Mouse (Mus musculus) heart, postnatal 4 days (tissue): ENCODE data around the gene Gls. TPM values are rescaled to one million over a fixed set of nuclear protein-coding genes. Genes with fewer than 3 reads are reported as not detected.

ENCODE experiments used
- DNase-seq: peaks from one replicate; pipeline ENCODE4 v3.0.0; 2021
- total RNA-seq, 2 experiments: library from RNA; stranded (reverse); gene quantifications; 2 replicates each; pipeline ENCODE4 v1.2.3; 2021

The Gls gene
- total RNA-seq, 2 experiments from 2014 or later = 96.7 to 101 TPM

GRCm38 (mm10) chr1:52242270-52242669 lies 9.2 kb upstream of the Gls start:
- DNase-seq = no peak

GRCm38 (mm10) chr1:52232766-52233140 lies 279 bp downstream of the Gls start:
- no peak for DNase-seq

GRCm38 (mm10) chr1:52231939-52232765 lies 880 bp downstream of the Gls start:
- peak; percentile 66 for DNase-seq

GRCm38 (mm10) chr1:52230404-52230803 lies 2.6 kb downstream of the Gls start:
- DNase-seq = no peak

- no peak for DNase-seq
Observed at GRCm38 (mm10) chr1:52228178-52228577, 4.9 kb downstream of the Gls start.

- no peak for DNase-seq
Observed at GRCm38 (mm10) chr1:52226416-52226815, 6.6 kb downstream of the Gls start.

GRCm38 (mm10) chr1:52216766-52217165 lies 16.3 kb downstream of the Gls start:
- DNase-seq = no peak

GRCm38 (mm10) chr1:52182992-52183391 lies 50.0 kb downstream of the Gls start:
- no peak for DNase-seq

- no peak for DNase-seq
Observed at GRCm38 (mm10) chr1:52181994-52182393, 51.0 kb downstream of the Gls start.

GRCm38 (mm10) chr1:52179939-52180568 lies 53.0 kb downstream of the Gls start:
- DNase-seq = no peak

GRCm38 (mm10) chr1:52176999-52177398 lies 56.0 kb downstream of the Gls start:
- no peak for DNase-seq

- DNase-seq = no peak
Observed at GRCm38 (mm10) chr1:52175983-52176382, 57.0 kb downstream of the Gls start.

GRCm38 (mm10) chr1:52175321-52175720 lies 57.7 kb downstream of the Gls start:
- DNase-seq = no peak

- no peak for DNase-seq
Observed at GRCm38 (mm10) chr1:52171271-52171670, 61.8 kb downstream of the Gls start.

GRCm38 (mm10) chr1:52170747-52171146 lies 62.3 kb downstream of the Gls start:
- no peak for DNase-seq

GRCm38 (mm10) chr1:52170057-52170456 lies 63.0 kb downstream of the Gls start:
- peak; percentile 51 for DNase-seq

- peak; percentile 55 for DNase-seq
Observed at GRCm38 (mm10) chr1:52166652-52167220, 66.3 kb downstream of the Gls start.

GRCm38 (mm10) chr1:52163707-52164457 lies 69.2 kb downstream of the Gls start:
- no peak for DNase-seq

- no peak for DNase-seq
Observed at GRCm38 (mm10) chr1:52161151-52161550, 71.9 kb downstream of the Gls start.

GRCm38 (mm10) chr1:52158490-52159381 lies 74.3 kb downstream of the Gls start:
- no peak for DNase-seq

GRCm38 (mm10) chr1:52158040-52158439 lies 75.0 kb downstream of the Gls start:
- no peak for DNase-seq

- no peak for DNase-seq
Observed at GRCm38 (mm10) chr1:52156351-52156750, 76.7 kb downstream of the Gls start.
